Mouse (Mus musculus) embryonic fibroblast, embryonic 13.5 days (primary cell): ENCODE measurements at regions not wholly inside any gene's neighbourhood (a gene's known extent, or its start where the extent isn't known, plus 50 kb on each side); places are given as distances from the start of the nearest gene placed in this dataset.

Experiments used
- H3K27ac ChIP-seq: 2 replicates; pipeline ENCODE4 v1.5.1; 2012; ENCODE audit warnings: low read length, control low read depth, inconsistent platforms; ENCODE audit not compliant: insufficient read depth
- H3K4me1 ChIP-seq: 2 replicates; pipeline ENCODE4 v1.6.1; 2011; ENCODE audit warnings: low read length; ENCODE audit not compliant: control insufficient read depth, insufficient read depth
- H3K4me3 ChIP-seq: 2 replicates; pipeline ENCODE4 v1.5.1; 2011; ENCODE audit warnings: mild to moderate bottlenecking, control low read depth, low read length; ENCODE audit not compliant: insufficient read depth
- CTCF ChIP-seq: IDR thresholded peaks from 2 replicates; pipeline ENCODE4 v1.5.1; 2011; ENCODE audit warnings: mild to moderate bottlenecking, control low read depth, low read length, moderate library complexity, borderline replicate concordance; ENCODE audit not compliant: insufficient read depth
- POLR2A ChIP-seq: IDR thresholded peaks from 2 replicates; pipeline ENCODE4 v1.6.1; 2011; ENCODE audit warnings: low read depth, mild to moderate bottlenecking, control low read depth, low read length, moderate library complexity

- Histone ChIP-seq H3K4me1 (no peaks in the 10 kb centered on the region), H3K4me3 (no peak overlapping the region), H3K27ac (no peak overlapping the region)
- TF ChIP-seq POLR2A = no peak
- TF ChIP-seq CTCF = no peak
Measured at GRCm38 (mm10) chr13:28500697-28501096, 243.4 kb downstream of the Gm11361 start.

- Histone ChIP-seq H3K27ac (no peak overlapping the region), H3K4me3 (no peak overlapping the region), H3K4me1 (no peaks in the 10 kb centered on the region)
- no peak for TF ChIP-seq CTCF
- TF ChIP-seq POLR2A = no peak
Measured at GRCm38 (mm10) chr13:28497483-28497882, 240.2 kb downstream of the Gm11361 start.

- no peak for TF ChIP-seq CTCF
- no peak for TF ChIP-seq POLR2A
- Histone ChIP-seq H3K27ac (no peak overlapping the region), H3K4me1 (no peaks in the 10 kb centered on the region), H3K4me3 (no peak overlapping the region)
Measured at GRCm38 (mm10) chr13:28492015-28492414, 234.7 kb downstream of the Gm11361 start.

- TF ChIP-seq POLR2A (no peak), CTCF (no peak)
- H3K4me1 ChIP-seq = no peaks in the 10 kb centered on the region
- H3K4me3 ChIP-seq = no peak overlapping the region
- H3K27ac ChIP-seq = no peak overlapping the region
Measured at GRCm38 (mm10) chr13:28483727-28484126, 226.4 kb downstream of the Gm11361 start.

GRCm38 (mm10) chr13:28481224-28481965 lies 224.1 kb downstream of the Gm11361 start:
- H3K27ac ChIP-seq = no peak overlapping the region
- TF ChIP-seq POLR2A (no peak), CTCF (no peak)
- H3K4me3 ChIP-seq = no peak overlapping the region
- no peaks in the 10 kb centered on the region for H3K4me1 ChIP-seq

- Histone ChIP-seq H3K4me3 (no peak overlapping the region), H3K4me1 (no peaks in the 10 kb centered on the region), H3K27ac (no peak overlapping the region)
- no peak for TF ChIP-seq POLR2A
- TF ChIP-seq CTCF = no peak
Measured at GRCm38 (mm10) chr13:28466151-28466550, 208.8 kb downstream of the Gm11361 start.

- TF ChIP-seq POLR2A (no peak), CTCF (no peak)
- Histone ChIP-seq H3K4me3 (no peak overlapping the region), H3K27ac (no peak overlapping the region), H3K4me1 (no peaks in the 10 kb centered on the region)
Measured at GRCm38 (mm10) chr13:28465187-28465880, 208.0 kb downstream of the Gm11361 start.

- TF ChIP-seq POLR2A = no peak
- H3K4me3 ChIP-seq = no peak overlapping the region
Measured at GRCm38 (mm10) chr13:28461281-28461680, 204.0 kb downstream of the Gm11361 start.

GRCm38 (mm10) chr13:28457403-28457802 lies 200.1 kb downstream of the Gm11361 start:
- Histone ChIP-seq H3K4me3 (no peak overlapping the region), H3K4me1 (no peaks in the 10 kb centered on the region), H3K27ac (no peak overlapping the region)
- TF ChIP-seq POLR2A (no peak), CTCF (no peak)

More at GRCm38 (mm10) chr13:28461281-28461680, 204.0 kb downstream of the Gm11361 start:
- H3K27ac ChIP-seq = no peak overlapping the region
- no peaks in the 10 kb centered on the region for H3K4me1 ChIP-seq

GRCm38 (mm10) chr13:28455878-28456277 lies 198.6 kb downstream of the Gm11361 start:
- Histone ChIP-seq H3K4me1 (no peaks in the 10 kb centered on the region), H3K27ac (no peak overlapping the region), H3K4me3 (no peak overlapping the region)
- no peak for TF ChIP-seq CTCF
- no peak for TF ChIP-seq POLR2A

- Histone ChIP-seq H3K4me3 (no peak overlapping the region), H3K4me1 (no peaks in the 10 kb centered on the region), H3K27ac (no peak overlapping the region)
- TF ChIP-seq POLR2A (no peak), CTCF (no peak)
Measured at GRCm38 (mm10) chr13:28455016-28455415, 197.7 kb downstream of the Gm11361 start.
